Mouse (Mus musculus) CD8-positive naive resting alpha-beta T cell, adult 57 days (primary cell): Measurements from ENCODE around the gene Vezt. TPM values are rescaled to one million over a fixed set of nuclear protein-coding genes. Genes with fewer than 3 reads are reported as not detected.

ENCODE experiments used
- total RNA-seq: library from RNA; stranded (reverse); gene quantifications from one replicate; pipeline ENCODE4 v1.2.4, GENCODE M21; 2023

Gene Vezt
- 20.7 TPM for total RNA-seq

DNA sequence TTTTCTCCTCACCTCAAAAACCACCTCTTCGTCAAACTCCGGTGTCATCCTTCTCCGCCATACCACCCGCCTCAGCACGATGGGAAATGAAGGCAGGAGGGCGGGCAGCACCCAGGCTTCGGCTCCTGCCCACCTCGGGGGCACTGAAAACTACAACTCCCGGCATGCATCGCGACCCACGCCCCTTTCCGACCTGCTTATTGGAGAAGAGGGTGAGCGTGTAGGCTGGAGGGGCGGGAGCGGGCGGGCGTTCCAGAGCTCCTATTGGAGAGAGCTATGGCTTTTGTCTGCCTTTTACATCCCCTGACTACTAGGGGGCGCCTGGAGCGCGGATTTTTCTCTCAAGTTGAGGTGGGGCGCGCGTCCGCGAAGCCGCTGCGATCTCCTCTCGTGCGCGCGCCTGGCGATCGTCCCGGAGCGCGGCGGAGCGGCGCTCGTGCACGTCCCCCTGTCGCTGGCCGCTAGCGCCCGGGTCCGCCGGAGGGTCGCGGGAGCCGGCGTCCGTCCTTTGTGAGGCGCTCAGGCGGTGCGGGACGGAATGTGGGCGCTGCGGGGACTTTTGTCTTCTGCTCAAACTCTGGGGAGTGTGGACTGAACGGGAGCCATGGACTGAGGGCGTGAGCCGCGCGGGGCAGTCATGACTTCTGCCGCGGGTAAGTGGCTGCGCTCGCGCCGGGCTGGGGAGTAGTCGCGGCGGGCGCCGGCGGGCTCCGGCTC is at the start of gene Vezt, which contains the start of gene Fgd6:
Vezt (minus strand) TSS at position 160 of the 717 bp plus-strand sequence.
Fgd6 (plus strand) TSS at position 344 of the 717 bp plus-strand sequence.

DNA sequence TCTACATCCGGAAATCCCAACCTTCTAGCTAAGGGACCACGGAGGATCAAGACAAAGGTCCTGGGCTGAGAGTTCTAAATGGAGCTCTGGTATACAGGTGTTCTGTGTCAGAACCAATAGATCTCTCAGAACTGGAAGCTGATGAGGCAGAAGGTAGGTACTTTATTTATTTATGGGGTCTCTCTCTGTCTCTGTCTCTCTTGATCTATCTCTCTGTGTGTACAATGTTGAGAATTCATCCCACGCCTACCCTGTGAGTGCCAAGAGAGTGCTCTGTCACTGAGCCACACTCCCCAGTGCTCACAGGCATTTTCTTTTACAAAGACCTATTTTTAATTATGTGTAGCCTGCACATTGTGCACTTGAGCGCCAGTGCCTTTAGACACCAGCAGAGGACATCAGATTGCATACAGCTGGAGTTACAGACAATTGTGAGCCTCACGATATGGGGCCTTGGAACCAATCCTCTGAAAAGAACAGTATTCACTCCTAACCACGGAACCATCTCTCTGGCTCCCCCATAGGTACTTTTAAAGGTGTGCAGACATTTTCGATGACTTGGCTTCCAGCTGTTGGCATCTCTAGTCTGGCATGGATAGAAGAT is 138.5 kb downstream of the Vezt start, which contains the start of gene Metap2:
Metap2 (minus strand) TSS at position 51 of the 604 bp plus-strand sequence.

Other genes with a start within 250 kb of the Vezt start
- not detected for gene Usp44, start 204.3 kb downstream of the Vezt start, total RNA-seq
- 127 TPM for gene Metap2, start 138.7 kb downstream of the Vezt start, total RNA-seq
- 5.1 TPM for gene Fgd6, start 184 bp upstream of the Vezt start, total RNA-seq
- gene Nr2c1, start 112.2 kb upstream of the Vezt start, total RNA-seq: 10.4 TPM
- gene Ndufa12, start 162.9 kb upstream of the Vezt start, total RNA-seq: 60.6 TPM